Mouse (Mus musculus): ENCODE data around the gene Syn1. TPM values are rescaled to one million over a fixed set of nuclear protein-coding genes. Genes with fewer than 3 reads are reported as not detected.

The Syn1 gene
- 0.08 and 0.18 TPM in 2 replicates for polyA plus RNA-seq (2012)

GRCm38 (mm10) chrX:20920844-20921364, at the start of gene Syn1:
Gene Syn1, minus strand, starts transcription at chrX:20921004.

GRCm38 (mm10) chrX:20961477-20962378, 40.9 kb upstream of the Syn1 start, which contains the start of gene Uxt:
Gene Uxt, minus strand, starts transcription at chrX:20962017.

GRCm38 (mm10) chrX:20950191-20950880, 29.5 kb upstream of the Syn1 start, which contains the start of gene Elk1:
Gene Elk1, minus strand, starts transcription at chrX:20950608.

GRCm38 (mm10) chrX:20931364-20931763, 10.6 kb upstream of the Syn1 start, which contains the start of gene Cfp:
Gene Cfp, minus strand, starts transcription at chrX:20931555.

GRCm38 (mm10) chrX:20869962-20870513, 50.8 kb downstream of the Syn1 start, which contains the start of gene Timp1:
Gene Timp1, plus strand, starts transcription at chrX:20870166.

Other genes starting within 250 kb of the Syn1 start
- gene Cdk16, start 233.1 kb downstream of the Syn1 start, polyA plus RNA-seq (2012) = 54.5 and 62.9 TPM in 2 replicates
- 12.1 and 18.9 TPM in 2 replicates for gene Usp11, start 217.1 kb downstream of the Syn1 start, polyA plus RNA-seq (2012)
- 38.8 and 52.9 TPM in 2 replicates for gene Araf, start 123.2 kb downstream of the Syn1 start, polyA plus RNA-seq (2012)
- gene Timp1, start 50.8 kb downstream of the Syn1 start, polyA plus RNA-seq (2012) = not detected in 2 replicates
- 84.9 and 162 TPM in 2 replicates for gene Cfp, start 10.6 kb upstream of the Syn1 start, polyA plus RNA-seq (2012)
- 9.9 and 10.3 TPM in 2 replicates for gene Elk1, start 29.6 kb upstream of the Syn1 start, polyA plus RNA-seq (2012)
- 20.3 and 25.8 TPM in 2 replicates for gene Uxt, start 41.0 kb upstream of the Syn1 start, polyA plus RNA-seq (2012)
- 0.28 and 0.56 TPM in 2 replicates for gene Zfp182, start 141.3 kb upstream of the Syn1 start, polyA plus RNA-seq (2012)
- gene Spaca5, start 147.4 kb upstream of the Syn1 start, polyA plus RNA-seq (2012) = not detected in 2 replicates
- 0.01 TPM in 1 of 2 replicates, not detected in the other for gene Zfp300, start 168.5 kb upstream of the Syn1 start, polyA plus RNA-seq (2012)
- gene Ssxa1, start 194.8 kb upstream of the Syn1 start, polyA plus RNA-seq (2012) = not detected in 2 replicates